Mouse (Mus musculus) spleen, adult 12 weeks (tissue): ENCODE results near the gene U2af2.

ENCODE experiments used
- DNase-seq: peaks from one replicate; pipeline ENCODE4 v3.0.0; 2022; ENCODE audit warnings: low spot score

The U2af2 gene

DNA sequence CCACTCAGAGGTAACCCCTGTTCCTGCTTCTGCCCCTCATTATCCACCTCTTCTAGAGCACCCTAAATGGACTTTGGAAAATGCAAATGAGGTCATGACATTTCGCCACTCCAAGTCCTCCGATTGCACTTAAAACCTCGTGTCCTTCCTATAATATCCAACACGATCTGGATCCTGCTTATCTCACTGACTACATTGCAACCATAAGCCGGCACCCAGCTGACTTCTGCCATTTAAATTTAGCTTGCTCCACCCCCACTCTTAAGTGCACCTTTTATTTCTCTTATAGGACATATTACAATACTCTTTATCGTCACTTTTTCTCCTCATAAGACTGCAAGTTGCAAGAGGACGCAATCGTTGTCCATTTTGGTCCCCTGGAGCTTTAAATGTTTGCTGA lies 24.5 kb upstream of the U2af2 start:
- no peak for DNase-seq

DNA sequence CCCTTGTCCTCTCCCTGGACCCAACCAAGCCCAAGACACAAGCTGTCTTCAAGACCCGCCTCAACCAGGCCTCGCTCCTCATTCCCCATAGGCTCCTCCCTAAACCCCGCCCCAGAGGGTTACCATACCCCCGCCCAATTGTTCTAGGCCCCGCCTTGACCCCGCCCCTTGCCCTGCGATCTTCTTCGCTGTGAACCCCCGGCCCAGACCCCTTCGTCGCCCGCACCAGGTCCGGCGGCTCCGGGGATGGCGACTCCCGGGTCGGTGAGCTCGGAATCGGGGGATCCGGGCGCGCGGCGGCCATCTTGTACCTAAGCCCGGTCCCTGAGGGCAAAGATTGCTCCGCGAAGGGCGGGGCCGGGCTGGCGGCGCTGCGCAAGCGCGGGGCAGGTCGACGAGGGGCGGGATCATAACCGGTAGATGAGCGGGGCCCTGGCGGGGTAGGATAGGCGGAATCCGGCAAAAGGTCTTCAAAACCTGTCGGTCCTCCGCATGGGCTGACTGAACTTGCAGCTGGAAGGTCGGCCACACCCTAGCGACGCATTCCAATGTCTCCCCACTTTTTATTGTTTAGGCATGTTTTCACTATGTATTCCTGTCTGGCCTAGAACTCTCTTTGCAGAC lies 23.7 kb upstream of the U2af2 start, which contains the start of gene Zfp784:
TSS of gene Zfp784 (minus strand) at position 338 of the 624 bp plus-strand sequence.
- DNase-seq: peak; percentile 94

DNA sequence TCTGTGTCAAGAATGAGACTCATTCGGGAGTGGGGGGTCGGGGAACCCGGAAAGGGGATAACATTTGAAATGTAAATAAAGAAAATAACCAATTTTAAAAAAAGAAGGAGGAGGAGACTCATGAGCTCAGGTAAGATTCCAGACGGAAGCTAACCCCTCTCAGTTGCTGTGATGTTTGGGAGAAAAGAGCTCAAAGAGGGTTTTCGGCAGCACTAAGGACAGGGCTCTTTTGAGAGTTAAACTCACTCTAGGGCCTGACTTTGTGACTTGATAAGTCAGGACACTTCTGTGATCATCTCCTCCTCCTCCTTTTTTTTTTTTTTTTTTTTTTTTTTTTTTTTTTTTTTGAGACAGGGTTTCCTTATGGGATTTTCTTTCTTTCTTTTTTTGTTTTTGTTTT lies 23.0 kb upstream of the U2af2 start:
- DNase-seq: no peak

DNA sequence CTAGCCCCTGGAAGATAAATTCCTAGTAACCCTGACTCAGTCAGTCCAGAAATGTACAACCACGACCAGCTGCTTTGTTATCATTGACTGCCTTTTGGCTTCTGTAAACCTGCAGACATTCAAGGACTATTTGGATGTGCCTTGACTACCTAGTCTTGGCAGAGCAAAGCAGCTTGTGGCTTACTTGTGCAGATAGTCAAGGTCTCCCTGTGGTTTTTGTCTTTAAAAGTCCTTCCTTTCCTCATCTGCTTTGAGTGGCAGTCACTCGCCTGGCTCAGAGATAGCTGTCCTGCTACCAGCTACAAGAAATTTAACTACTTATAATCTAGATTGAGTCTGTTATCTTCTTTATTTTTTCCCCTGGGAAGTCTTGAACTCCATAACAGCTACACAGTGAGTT lies 17.0 kb upstream of the U2af2 start:
- no peak for DNase-seq

DNA sequence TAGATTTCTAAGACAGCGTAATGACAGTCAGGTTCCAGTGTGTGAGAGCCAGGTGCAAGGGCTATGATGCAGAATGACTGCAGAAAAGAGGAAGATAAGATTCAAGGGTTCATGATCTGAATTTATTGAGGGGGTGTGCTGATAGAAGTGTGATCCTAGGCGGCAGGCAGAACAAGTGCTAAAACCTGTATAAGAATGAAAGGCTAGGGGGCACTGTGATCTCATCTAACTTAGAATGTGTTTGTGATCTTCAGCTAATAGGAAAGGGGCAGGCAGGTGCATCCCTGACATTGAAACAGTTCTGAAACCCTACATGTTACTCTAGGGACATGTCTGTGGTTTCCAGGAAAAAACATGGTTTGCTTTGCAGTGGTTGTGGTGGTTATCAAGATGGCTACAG lies 15.8 kb upstream of the U2af2 start:
- DNase-seq: no peak

DNA sequence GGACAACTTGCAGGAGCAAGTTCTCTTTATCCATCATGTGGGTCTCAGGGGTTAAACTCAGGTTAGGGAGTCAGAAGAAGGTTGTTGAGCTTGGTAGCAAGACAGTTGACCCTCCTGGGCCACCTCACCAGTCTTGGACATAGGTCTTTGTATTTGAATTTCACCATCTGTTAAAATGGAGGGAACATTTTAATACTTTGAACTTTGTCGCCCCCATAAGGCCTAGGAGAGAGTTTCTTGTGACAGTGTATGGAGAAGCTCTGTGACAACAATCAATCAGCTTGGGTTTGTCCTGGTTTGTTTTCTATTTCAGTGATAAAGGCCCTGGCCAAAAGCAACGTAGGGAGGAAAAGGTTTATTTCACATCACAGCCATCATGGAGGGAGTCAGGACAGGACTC lies 14.6 kb upstream of the U2af2 start:
- DNase-seq: no peak

DNA sequence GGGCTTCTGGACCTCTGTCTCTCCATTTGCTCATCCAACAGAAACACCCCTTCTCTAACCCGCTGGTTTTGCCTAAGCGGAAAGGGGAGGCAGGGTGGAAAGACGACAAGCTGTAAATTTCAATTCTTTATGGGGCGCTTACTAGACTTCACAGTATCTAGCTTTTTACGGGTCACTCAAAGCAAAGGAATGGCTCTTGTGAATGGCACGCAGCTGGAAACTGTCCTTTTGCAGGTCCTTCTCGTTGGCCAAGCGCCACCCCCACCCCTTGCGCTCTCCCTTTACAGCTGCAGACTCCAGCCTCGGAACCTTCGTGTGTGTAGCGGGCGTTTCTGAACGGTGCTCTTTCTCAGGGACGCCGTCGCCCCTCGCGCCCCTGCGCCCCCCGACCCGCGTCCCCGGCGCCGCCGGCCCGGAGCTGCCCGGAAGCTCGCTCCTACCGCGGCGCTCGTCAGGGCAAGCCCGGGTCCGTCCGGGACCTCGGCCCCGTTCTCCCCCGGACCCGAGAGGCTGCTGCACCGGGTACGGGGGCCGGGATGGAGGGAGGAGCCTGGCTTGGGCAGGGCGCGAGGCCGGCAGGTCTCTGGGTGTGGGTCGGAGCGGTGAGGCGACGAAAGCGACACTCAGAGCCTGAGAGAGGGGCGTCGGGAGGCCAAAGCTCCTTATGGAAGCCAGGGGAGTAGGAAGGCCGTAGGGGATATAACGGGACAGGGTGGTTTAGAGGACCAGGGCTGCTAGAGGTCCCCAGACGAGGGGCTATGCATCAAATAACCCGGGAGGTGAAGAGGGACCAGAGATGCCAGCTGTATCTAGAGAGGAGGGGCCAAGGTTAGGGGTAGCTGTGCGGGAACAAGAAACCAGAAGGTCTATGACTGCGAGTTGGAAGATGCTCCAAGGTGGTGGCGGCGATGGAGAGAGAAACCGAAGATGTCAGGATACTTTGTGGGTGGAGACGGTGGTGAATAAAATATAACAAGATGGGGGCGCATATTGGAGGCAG lies 10.4 kb upstream of the U2af2 start, which contains the start of gene Zfp580:
TSS of gene Zfp580 (plus strand) at position 346 of the 1,000 bp plus-strand sequence.
- DNase-seq: no peak

DNA sequence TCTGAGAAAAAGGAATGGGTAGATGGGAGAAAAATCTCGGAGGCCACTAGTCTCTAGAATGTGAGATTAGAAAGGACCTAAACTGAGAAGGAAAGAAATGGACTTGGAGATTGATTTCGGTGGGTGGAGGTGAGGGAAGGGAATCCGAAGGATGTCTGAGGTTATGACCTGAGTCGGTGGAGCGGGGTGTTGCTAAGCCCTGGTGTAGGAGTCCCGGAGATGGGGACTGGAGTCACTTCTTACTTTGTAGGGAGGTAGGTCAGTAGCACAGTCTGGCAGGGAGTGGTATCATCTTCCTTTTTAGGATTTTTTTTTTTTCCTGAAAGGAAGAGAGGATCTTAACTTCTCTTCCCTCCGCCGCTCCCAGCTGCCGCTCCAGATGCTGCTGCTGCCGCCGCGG lies 9.5 kb upstream of the U2af2 start:
- DNase-seq: no peak

DNA sequence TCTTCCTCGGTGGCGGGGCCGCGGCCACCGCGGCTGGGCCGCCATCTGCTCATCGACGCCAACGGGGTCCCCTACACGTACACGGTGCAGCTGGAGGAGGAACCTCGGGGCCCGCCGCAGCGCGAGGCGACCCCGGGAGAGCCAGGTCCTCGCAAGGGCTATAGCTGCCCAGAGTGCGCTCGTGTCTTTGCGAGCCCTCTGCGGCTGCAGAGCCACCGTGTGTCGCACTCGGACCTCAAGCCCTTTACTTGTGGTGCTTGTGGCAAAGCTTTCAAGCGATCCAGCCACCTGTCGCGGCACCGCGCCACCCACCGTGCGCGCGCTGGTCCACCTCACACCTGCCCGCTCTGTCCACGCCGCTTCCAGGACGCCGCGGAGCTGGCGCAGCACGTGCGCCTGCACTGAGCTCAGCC lies 9.0 kb upstream of the U2af2 start:
- no peak for DNase-seq

DNA sequence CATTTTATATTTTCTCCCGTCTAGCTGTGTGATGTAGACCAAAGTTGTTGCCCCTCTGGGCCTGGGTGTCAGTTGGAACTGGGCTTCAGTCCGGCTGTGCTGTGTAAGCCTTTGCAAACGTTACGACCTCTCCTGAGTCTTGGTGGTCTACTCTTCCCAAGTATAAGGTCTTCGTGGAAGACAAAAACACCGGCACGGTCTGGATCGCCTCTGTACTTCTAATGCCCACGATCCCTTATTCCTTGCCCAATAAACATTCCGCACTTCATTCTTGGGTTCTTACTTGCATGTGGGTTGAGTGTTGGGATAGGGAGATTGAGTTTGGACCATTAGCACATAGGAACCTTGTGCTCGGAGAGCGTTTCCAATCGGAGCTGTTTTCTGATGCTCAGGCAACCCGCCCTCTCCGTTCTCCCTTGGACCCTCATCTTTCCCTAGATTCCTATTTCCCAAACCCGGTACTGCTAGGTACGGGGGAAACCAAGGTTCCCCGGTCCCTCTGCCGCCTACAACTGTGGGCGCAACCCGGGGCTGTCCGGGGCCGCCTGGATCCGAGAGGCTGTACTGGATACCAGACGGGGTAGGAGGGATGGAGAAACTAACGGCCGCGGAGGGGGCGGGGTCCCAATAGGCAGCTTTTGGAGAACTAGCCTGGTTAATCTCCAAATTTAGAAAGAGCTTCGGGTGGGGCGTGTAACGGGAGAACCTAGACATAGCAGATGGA lies 8.3 kb upstream of the U2af2 start:
- DNase-seq: no peak

DNA sequence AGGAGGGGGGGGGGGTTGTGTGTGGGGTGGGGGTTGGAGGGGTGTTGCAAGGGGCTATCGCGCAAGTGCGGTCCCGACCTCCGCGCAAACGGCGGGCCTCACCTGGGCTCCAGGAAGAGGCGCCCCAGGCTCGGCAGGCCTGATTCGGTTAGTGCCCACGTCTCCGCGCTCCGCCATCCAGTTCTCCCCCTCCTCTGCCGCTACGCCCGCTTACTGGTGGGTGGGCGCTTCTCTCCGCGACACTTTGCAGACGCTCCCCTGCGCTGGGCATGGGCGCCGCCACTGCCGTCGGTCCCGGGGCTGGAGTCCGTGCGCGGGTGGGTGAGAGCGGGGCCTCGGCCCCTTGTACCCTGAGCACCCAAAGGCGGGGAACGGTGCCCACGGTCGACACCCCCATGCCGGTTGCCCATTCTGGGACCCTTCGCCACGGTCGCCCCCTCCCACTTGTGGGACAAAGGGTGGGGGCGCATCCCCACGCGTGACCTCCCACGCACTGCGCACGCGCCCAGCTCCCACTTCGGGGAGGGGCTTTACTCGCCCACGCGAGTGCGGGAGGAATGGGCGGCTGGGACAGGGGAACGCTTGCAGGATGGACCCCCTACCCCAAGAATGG lies 5.2 kb upstream of the U2af2 start:
- no peak for DNase-seq

DNA sequence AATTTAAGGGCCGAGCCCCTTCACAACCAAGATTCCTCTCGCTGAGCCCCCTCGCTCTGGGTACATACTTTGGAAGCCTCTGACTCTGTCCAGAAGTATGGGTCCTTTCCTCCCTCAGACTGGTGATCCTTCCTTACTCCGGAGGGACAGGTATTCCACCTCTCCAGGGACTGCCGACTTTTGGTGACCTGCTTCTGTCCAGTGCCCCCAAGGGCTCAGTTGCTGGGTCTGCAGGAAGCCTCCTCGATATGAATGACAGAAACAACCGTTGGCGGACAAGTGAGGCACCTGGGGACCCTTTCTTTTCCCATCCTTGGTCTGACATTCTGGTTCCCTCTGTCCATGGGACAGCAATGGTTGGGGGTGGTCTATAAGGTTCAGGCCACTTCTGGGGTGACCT lies 4.6 kb upstream of the U2af2 start:
- DNase-seq: no peak

DNA sequence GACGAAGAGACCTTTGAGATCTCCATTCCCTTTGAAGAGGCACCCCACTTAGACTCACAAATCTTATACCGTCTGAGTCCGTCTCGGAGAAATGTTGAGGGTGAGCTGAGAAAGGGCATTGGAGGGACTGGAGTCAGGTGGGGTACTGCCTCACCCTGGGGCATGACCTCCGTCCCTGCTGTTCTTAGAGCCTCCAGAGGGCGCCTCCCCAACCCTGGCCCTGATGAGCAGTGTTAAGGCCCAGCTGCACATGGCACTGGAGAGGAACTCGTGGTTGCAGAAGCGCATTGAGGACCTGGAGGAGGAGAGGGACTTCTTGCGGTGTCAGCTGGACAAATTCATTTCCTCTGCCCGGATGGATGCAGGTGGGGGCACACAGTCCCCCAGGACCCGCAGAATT lies 4.1 kb upstream of the U2af2 start:
- DNase-seq: no peak

DNA sequence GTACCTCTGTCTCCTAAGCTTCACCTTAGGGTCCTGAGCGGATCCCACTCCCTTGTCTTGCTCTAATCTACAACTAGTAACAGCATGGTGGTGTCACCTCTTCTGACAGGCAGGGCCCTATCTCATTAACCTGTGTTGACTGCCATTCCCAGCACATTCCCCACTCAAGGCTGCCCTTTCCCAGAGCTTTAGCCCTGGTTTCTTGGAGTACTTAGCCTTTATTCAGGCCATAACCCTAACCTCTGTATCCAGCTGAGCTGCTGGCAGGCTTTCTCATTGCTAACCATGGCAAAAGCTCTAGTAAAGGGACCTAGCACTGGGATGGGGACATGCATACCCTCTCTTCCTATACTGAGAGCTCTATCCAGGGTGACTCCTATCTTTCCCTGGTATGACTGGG lies 3.3 kb upstream of the U2af2 start:
- no peak for DNase-seq

DNA sequence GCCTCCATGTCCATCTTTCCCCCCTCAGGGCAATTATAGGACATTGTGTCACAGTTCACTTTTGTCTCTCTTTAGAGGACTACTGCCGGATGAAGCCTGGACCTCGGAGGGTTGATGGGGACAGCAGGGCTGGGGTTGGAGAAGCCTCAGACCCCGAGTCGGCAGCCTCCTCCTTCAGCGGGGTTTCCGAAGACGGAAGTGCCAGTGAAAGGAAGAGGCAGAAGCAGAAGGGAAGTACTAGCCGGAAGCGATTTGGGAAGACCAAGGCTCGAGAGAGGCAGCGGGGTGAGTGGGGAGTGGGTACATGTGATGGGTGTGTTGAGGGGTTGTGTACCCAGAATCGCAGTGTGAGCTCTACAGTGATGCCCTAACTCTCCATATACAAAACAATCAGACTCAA lies 2.5 kb upstream of the U2af2 start:
- DNase-seq: no peak

DNA sequence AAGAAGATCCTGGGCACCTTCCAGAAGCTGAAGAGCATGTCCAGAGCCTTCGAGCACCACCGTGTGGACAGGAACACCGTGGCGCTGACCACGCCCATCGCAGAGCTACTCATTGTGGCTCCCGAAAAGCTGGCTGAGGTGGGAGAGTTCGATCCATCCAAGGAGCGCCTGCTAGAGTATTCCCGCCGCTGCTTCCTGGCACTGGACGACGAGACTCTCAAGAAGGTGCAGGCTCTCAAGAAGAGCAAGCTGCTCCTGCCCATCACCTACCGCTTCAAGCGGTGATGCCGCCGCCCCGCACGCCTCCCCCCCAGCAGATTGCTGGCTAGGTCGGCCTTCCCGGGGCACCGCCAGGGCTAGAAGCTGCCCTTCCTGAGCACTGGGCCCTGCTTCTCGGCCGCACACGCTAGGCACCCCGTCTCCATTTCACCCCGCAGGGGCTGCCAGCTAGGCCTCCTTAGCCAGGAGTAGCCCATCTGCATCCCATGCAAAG lies 1.7 kb upstream of the U2af2 start:
- peak; percentile 69 for DNase-seq

DNA sequence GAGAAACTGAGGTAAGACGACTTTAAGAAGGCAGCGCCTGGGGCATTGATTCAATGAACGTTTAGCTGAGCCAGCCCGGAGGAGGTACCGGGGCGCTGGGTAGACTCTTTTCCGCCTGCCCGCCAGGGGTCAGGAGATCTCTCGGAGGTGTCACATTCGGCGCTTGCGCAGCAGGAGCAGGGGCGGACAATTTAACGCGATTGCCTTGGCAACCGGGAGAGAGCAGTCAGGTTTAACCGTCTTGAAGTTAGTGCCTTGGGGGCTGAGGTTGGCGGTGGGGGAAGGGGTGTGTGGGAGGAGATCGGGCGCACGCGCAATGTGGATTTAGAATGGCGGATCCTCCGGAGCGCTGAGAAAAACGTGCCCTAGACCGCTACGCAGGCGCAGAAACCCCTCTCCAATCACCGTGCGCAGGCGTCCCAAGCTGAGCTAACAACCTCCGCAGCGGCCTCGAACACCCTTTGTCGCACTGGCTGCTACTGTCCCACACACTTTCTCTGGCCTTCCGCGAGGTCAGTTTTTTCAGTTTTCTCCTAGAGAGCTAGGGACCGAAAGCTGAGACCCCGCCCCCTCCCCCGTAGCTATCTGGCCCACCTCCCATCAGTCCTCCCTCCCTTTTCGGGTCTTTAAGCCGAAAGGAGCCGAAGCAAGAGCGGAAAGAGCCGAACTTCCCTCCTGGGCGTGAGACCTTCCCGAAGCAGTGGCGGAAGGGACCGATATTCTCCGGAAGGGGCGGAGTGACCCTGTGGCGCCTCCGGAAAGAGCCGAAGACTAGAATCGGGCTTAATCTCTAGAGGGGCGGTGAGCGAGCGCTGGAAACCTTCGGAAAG lies 784 bp upstream of the U2af2 start:
- peak; percentile 94 for DNase-seq

DNA sequence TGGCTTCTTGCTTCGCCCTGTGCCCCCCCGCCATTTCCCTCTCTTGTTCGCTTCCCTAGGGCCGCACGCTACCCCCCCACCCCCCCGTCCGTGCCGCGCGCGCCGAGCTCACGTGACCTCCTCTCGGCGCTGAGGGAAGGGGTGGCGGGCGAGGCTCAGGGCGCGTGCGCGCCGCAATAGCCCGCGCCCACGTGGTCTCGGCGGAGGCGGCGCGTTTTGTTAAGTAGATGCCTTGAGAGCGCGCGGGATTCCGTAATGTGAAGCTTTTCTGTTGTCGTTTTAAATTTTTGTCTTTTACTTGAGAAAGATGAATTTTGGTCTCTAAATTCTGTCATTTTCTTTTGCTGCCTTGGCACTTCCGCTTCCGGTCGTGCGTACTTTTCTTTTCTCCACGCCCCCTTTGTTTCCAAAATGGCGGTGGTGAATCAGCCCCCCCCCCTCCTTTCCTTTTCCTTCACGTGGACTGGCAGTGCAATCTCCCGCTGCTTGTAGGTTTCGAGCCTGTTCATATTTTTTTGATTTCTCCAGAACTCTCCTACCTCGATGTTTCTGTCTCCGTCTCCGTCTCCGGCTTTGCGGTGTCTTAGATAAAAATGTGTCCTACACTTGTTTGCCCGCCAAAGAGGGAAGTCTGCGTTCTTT lies 538 bp downstream of the U2af2 start:
- no peak for DNase-seq

DNA sequence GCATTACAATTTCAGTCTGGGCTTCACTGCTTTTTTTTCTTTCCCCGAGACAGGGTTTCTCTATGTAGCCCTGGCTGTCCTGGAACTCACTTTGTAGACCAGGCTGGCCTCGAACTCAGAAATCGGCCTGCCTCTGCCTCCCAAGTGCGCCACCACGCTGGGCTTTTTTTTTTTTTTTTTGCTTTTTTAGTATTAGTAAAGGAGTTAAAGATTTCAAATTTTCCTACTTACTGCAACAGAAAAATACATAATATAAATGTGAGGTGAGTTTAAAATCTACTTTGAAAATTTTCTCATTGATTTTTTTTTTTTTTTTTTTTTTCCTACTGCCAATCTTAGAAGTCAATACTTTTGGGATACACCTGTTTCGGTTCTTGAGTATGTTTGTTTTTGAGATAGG lies 2.9 kb downstream of the U2af2 start:
- no peak for DNase-seq

DNA sequence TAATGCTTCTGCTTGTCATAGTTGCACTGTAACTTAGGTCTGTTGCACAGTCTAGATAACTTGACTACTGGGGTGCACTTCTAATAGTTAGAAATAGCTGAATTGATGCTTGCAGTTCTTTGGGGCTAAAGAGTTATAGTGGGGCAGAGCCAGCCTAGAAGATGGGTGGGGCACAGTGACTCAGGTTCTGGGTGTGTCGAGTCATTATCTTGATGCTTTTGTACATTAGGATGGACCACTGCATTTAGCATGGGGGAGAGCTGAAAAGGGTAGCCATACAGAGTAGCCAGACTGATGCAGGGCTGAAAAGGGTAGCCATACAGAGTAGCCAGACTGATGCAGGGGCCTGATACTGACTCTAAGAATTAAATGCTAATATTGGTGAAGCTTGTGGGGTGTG lies 11.6 kb downstream of the U2af2 start:
- DNase-seq: no peak

DNA sequence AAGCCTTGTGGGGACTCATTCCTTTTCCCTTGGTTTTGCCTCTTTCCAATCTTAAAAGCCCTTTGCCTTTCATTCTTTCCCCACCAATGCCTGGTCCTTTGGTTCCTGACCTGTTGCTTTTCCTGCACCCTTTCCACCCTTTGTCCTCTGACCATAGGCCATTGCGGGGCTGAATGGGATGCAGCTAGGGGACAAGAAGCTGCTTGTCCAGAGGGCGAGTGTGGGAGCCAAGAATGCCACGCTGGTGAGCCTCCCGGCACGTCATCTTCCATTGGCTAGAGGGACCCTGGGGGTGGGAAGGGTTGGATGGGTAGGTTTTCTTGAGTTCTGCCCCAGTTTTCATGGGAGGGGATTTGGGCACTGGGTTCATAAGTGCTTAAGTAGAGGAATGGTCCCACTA lies 13.0 kb downstream of the U2af2 start:
- DNase-seq: no peak
